Mouse (Mus musculus) kidney, postnatal 0 days (tissue): Measurements from ENCODE around the gene E2f3. TPM values are rescaled to one million over a fixed set of nuclear protein-coding genes. Genes with fewer than 3 reads are reported as not detected.

Experiments used
- ATAC-seq: fragments of 200-750 bp; cut with Nextera tagmentation; replicated peaks from 2 replicates; pipeline ENCODE4 v1.8.0; 2017; ENCODE audit warnings: low read depth, moderate number of reproducible peaks, moderate TSS enrichment, moderate library complexity; ENCODE audit not compliant: low FRiP score
- DNase-seq: peaks from one replicate; pipeline ENCODE4 v3.0.0-alpha.2; 2016; ENCODE audit warnings: low spot score
- H3K27ac ChIP-seq: fragments of 300-500 bp; sonication (generic); 2 replicates; pipeline ENCODE4 v1.5.1; 2014; ENCODE audit warnings: mild to moderate bottlenecking
- H3K27me3 ChIP-seq: fragments of 300-500 bp; sonication (generic); 2 replicates; pipeline ENCODE4 v1.6.1; 2014; ENCODE audit warnings: low read length, mixed read lengths; ENCODE audit not compliant: insufficient read depth
- H3K36me3 ChIP-seq: fragments of 300-500 bp; sonication (generic); 2 replicates; pipeline ENCODE4 v1.6.1; 2014; ENCODE audit warnings: low read length, mixed read lengths; ENCODE audit not compliant: insufficient read depth
- H3K4me1 ChIP-seq: fragments of 300-500 bp; sonication (generic); replicated peaks from 2 replicates; pipeline ENCODE4 v1.6.1; 2014; ENCODE audit warnings: antibody characterized with exemption, low read length, mixed read lengths; ENCODE audit not compliant: insufficient read depth
- H3K4me2 ChIP-seq: fragments of 300-500 bp; sonication (generic); 2 replicates; pipeline ENCODE4 v1.6.1; 2014; ENCODE audit warnings: mild to moderate bottlenecking, low read length, moderate library complexity, mixed read lengths
- H3K4me3 ChIP-seq: fragments of 300-500 bp; sonication (generic); replicated peaks from 2 replicates; pipeline ENCODE4 v1.5.1; 2014; ENCODE audit warnings: low read depth, low read length
- H3K9ac ChIP-seq: fragments of 300-500 bp; sonication (generic); 2 replicates; pipeline ENCODE4 v1.6.1; 2014; ENCODE audit warnings: low read depth, low read length
- H3K9me3 ChIP-seq: fragments of 300-500 bp; sonication (generic); replicated peaks from 2 replicates; pipeline ENCODE4 v1.6.1; 2016; ENCODE audit warnings: low read length, inconsistent platforms, mixed read lengths
- CTCF ChIP-seq: IDR thresholded peaks from 2 replicates; pipeline ENCODE4 v1.5.1; 2016; ENCODE audit warnings: antibody characterized with exemption, low read depth, mild to moderate bottlenecking, moderate library complexity
- WGBS: fragments of 180-500 bp; shearing (Covaris S2); extraction: QIAGEN DNeasy Blood & Tissue Kit; methylation state at CpG from one replicate; pipeline ENCODE4 v1.1.7; 2014; 5-methylcytosine and 5-hydroxymethylcytosine counted together
- polyA plus RNA-seq: library from polyadenylated mRNA; unstranded; fragments of >200 nt; fragmentation: Nextera tagmentation; extraction: Ambion mirVana; gene quantifications from 2 replicates; pipeline ENCODE4 v1.2.1, GENCODE M21; 2015

Gene E2f3
- polyA plus RNA-seq, 1 experiment from 2014 or later = 8.2 TPM

DNA sequence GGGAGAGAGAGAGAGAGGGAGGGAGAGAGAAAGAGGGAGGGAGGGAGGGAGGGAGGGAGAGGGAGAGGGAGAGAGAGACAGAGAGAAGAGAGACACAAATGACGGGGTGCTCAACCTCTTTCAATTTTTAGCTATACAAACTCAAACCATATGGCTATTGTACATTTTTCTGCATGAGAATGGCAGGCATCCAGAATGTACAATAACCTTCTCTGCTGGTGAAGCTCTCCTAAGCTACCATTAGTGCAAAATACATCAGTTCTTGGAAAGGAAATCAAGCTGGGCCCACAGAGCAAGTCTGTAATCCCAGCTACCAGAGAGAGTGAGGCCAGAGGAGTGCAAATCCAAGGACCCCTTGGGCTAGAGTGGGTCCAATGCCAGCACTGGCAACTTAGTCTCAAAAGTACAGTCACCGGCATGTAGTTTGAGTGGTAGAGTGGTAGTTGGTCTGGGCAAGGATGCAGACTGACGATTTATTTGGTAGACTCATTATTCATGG is 42.3 kb downstream of the E2f3 start:
- no peak for TF ChIP-seq CTCF
- WGBS = 76% methylated on average over 3 of the region's 3 CpGs
- Histone ChIP-seq H3K4me2 (no peak overlapping the region), H3K27ac (no peak overlapping the region), H3K9me3 (no peaks in the 10 kb centered on the region), H3K4me1 (no peaks in the 10 kb centered on the region), H3K27me3 (no peaks in the 10 kb centered on the region), H3K36me3 (no peaks in the 10 kb centered on the region), H3K9ac (no peak overlapping the region), H3K4me3 (no peak overlapping the region)
- DNase-seq (no peak), ATAC-seq (no peak)

DNA sequence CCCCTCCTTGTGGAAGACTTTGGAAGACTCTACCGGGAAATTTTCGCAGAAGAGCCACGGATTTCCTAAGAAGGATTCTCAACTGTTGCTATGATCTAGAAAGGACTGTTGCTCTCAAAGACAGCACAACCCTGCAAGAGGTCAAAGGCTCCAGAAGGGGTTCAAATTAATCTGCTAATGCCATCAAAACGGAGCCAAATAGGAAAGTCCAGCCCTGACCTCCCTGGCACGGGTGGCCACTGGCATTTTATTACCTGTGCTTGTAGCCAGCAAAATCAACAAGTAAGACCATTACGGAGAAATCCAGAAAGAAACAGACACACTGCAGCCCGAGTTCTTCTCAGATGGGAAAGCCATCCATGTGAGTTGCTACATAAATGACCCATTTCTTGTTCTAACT is 45.8 kb downstream of the E2f3 start:
- TF ChIP-seq CTCF = no peak
- no peaks in the 10 kb centered on the region for H3K27me3 ChIP-seq
- H3K4me3 ChIP-seq = no peak overlapping the region
- 71% methylated on average over 7 of the region's 7 CpGs for WGBS
- ATAC-seq = no peak
- no peak for DNase-seq
- H3K36me3 ChIP-seq = no peaks in the 10 kb centered on the region
- H3K4me1 ChIP-seq = no peaks in the 10 kb centered on the region
- no peak overlapping the region for H3K9ac ChIP-seq
- H3K9me3 ChIP-seq = 0 out of 2 replicates have a peak, but pooled peaks cover 3% of the 10 kb centered on the region
- no peak overlapping the region for H3K4me2 ChIP-seq
- H3K27ac ChIP-seq = no peak overlapping the region

DNA sequence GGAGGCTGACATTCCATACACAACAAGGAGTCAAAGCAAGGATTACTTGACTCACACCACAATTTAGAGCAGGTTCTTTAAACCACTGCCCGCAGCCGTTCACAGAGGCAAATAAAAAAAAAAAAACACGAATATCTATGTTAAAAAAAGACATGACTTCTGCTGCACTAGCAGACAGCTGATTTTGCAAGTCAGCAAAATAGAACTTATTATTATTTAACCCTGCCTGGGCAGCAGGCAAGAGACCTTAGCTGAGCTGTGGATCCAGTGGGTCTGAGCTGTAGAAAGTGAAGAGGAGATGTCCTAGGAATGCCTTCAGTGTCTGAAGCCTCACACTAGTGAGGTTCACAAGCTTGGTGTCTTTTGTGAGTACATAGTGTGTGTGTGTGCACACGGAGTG is 46.5 kb downstream of the E2f3 start:
- Histone ChIP-seq H3K4me3 (no peak overlapping the region), H3K4me2 (no peak overlapping the region), H3K9ac (no peak overlapping the region), H3K27me3 (no peaks in the 10 kb centered on the region), H3K27ac (peak overlapping the region; percentile 58; the same call in 1 of the 2 replicates), H3K9me3 (0 out of 2 replicates have a peak, but pooled peaks cover 3% of the 10 kb centered on the region), H3K4me1 (no peaks in the 10 kb centered on the region), H3K36me3 (no peaks in the 10 kb centered on the region)
- TF ChIP-seq CTCF = no peak
- ATAC-seq (no peak), DNase-seq (no peak)
- WGBS = 64% methylated on average over 4 of the region's 4 CpGs

DNA sequence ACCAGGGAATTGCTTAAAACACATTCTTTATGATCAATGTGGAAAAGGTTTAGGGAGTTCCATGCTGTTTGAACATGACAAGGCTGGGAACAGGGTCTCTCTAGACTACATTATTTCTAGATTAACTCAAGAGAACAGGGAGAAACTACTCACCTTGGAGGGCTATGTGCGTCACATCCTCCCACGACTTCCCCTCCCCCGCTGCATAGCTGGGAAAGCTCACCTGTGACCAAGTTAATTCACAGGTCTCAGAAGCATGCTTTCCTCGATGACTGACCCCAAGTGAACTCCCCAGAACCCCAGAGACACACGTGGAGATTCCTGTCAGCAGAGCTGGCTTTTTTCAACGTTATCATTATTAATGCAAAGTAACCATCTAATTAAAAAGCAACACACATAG is 47.1 kb downstream of the E2f3 start:
- Histone ChIP-seq H3K9me3 (0 out of 2 replicates have a peak, but pooled peaks cover 3% of the 10 kb centered on the region), H3K9ac (no peak overlapping the region), H3K4me3 (no peak overlapping the region), H3K36me3 (no peaks in the 10 kb centered on the region), H3K4me1 (no peaks in the 10 kb centered on the region), H3K27ac (no peak overlapping the region), H3K27me3 (no peaks in the 10 kb centered on the region), H3K4me2 (no peak overlapping the region)
- 49% methylated on average over 6 of the region's 6 CpGs for WGBS
- DNase-seq (no peak), ATAC-seq (no peak)
- TF ChIP-seq CTCF = no peak

DNA sequence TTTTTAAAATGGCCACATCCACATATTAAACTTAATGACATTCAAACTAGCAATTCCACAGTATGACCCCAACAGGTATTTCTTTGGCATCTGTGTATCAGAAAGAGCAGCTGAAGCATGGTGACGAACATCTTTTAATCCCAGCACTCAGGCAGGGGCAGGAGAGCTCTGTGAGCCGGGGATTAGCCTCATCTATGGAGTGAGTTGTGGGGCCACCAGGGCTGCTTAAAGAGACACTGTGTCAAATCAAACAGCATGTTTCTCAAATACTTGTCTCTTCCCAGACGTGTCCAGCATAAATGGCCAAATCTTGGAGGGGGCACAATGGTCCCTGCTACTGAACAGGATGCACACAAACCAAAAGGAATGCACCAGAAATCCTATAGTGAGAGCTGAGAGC is 59.7 kb downstream of the E2f3 start:
- ATAC-seq (no peak), DNase-seq (no peak)
- Histone ChIP-seq H3K4me3 (no peak overlapping the region), H3K9ac (no peak overlapping the region), H3K4me1 (no peaks in the 10 kb centered on the region), H3K27ac (peak overlapping the region; percentile 58; the same call in 1 of the 2 replicates), H3K4me2 (no peak overlapping the region), H3K9me3 (no peaks in the 10 kb centered on the region), H3K36me3 (no peaks in the 10 kb centered on the region), H3K27me3 (no peaks in the 10 kb centered on the region)
- 70% methylated on average over 3 of the region's 3 CpGs for WGBS
- no peak for TF ChIP-seq CTCF

DNA sequence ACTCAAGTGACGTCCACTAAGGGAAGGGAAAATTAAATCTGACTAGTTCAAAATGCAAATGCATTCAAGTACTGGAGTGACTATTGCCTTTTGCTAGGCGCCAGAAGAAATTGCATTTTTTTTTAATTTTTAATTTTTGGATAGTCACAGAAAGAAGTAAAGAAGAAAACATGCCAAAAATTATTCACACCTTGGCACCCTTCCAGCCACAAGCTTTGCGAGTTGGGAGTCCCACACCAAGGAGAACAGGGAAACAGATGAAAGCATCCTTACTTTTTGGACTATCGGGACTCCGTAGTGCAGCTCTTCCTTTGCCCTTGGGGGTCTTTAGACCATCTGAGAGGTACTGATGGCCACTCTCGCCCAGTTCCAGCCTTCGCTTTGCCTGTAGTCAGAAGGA is 66.0 kb downstream of the E2f3 start:
- ATAC-seq (no peak), DNase-seq (no peak)
- no peak overlapping the region for H3K27ac ChIP-seq
- no peak overlapping the region for H3K4me3 ChIP-seq
- H3K4me2 ChIP-seq = no peak overlapping the region
- H3K4me1 ChIP-seq = no peaks in the 10 kb centered on the region
- no peak for TF ChIP-seq CTCF
- peaks cover 7% of the 10 kb centered on the region; the same call in 1 of the 2 replicates for H3K36me3 ChIP-seq
- H3K9me3 ChIP-seq = no peaks in the 10 kb centered on the region
- no peak overlapping the region for H3K9ac ChIP-seq
- WGBS = 89% methylated on average over 7 of the region's 7 CpGs
- H3K27me3 ChIP-seq = no peaks in the 10 kb centered on the region

DNA sequence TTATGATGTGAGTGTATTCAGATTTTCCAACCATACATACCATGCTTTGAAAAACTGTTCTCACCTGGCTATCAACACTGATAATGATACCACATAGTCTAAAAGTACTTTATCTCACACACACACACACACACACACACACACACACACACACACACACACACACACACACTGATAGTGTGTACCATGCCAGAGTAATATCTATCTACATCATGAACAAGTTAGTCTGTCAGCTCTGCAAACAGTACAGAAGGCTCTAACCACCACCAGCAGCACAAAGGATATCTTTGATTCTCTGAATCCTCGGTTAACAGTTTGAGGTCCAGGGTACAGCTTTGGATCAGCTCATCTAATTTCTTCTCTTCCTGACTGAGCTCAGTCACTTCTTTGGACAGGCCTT is 69.3 kb downstream of the E2f3 start:
- Histone ChIP-seq H3K27ac (no peak overlapping the region), H3K9me3 (no peaks in the 10 kb centered on the region), H3K36me3 (peaks cover 13% of the 10 kb centered on the region; the same call in 1 of the 2 replicates), H3K4me2 (no peak overlapping the region), H3K27me3 (no peaks in the 10 kb centered on the region), H3K4me1 (no peaks in the 10 kb centered on the region), H3K9ac (no peak overlapping the region), H3K4me3 (no peak overlapping the region)
- ATAC-seq (no peak), DNase-seq (no peak)
- WGBS = 83% methylated on average over 1 of the region's 1 CpGs
- TF ChIP-seq CTCF = no peak
